Mouse (Mus musculus): ENCODE data around the gene Tm9sf4.

The Tm9sf4 gene

DNA sequence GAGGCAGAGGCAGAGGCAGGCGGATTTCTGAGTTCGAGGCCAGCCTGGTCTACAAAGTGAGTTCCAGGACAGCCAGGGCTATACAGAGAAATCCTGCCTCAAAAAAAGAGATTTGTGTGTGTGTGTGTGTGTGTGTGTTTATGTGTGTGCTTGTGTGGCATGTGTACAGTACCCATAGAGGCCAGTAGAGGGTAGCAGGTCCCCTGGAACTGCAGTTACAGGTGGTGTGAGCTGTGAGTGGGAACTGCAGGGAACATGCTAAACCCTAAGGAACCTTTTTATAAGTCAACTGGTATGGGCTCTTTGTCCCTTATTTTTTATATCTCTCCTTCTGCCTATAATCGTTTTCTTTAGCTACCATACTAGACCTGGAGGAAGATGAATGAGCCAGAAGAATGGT lies 3.8 kb upstream of the Tm9sf4 start:
- DNase-seq (ENCODE audit: low read depth) = no peak

DNA sequence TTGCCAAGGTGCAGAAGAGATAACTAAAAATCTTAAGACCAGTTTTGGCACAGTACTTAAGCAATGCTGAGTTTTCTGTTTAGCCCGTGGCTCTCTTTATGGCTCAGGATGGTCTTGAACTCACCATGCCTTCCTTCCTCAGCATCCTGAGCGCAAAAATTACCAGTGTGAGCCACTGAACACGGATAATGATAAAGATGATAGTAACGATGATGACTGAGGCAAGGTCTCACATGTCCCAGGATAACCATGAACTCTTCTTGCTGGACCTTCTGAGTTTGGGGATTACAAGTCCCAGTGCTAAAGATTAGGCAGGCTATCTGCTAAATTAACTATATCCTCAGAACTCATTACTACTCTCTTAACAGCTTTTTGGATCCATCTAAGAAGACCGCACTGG lies 970 bp upstream of the Tm9sf4 start:
- DNase-seq (ENCODE audit: low read depth) = no peak

DNA sequence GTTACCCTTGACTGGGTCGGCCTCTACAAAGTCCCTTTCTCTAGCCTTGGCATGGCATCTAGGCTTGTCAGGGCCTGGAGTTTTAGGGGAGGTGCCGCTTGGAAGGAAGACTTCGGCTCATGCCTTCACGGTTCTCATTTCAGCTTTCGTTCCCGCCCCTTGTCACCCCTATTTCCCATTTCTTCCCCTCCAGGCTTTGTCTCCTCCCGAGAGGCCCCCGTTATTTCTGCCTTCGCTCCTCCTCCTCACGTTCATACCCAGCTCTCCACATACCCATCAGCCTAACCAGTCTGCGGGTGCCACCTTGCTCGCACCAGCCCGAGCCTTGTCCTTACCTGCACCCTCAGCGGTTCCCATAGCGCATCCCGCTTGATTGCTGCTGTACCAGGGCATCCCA lies 579 bp downstream of the Tm9sf4 start:
- DNase-seq (ENCODE audit: low read depth) = no peak

DNA sequence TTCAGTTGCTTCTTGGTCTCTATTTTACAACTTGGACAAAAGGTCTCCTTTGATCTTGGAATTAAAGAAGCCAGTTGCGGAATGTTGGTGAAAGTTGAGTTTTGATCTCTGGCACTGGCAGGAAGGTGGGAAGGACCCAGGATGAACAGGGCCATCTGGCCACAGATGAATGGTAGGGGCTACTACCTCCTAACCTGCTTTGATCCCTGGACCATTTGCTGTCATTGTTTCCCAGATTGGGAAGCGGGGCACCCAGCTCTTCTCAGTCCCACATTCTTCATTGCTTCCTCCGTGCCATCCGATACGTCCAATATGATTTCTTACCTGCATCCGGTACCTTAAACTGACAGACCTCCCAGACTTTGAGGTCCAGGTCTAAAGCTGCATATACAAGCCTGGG lies 6.0 kb downstream of the Tm9sf4 start:
- no peak for DNase-seq (ENCODE audit: low read depth)

DNA sequence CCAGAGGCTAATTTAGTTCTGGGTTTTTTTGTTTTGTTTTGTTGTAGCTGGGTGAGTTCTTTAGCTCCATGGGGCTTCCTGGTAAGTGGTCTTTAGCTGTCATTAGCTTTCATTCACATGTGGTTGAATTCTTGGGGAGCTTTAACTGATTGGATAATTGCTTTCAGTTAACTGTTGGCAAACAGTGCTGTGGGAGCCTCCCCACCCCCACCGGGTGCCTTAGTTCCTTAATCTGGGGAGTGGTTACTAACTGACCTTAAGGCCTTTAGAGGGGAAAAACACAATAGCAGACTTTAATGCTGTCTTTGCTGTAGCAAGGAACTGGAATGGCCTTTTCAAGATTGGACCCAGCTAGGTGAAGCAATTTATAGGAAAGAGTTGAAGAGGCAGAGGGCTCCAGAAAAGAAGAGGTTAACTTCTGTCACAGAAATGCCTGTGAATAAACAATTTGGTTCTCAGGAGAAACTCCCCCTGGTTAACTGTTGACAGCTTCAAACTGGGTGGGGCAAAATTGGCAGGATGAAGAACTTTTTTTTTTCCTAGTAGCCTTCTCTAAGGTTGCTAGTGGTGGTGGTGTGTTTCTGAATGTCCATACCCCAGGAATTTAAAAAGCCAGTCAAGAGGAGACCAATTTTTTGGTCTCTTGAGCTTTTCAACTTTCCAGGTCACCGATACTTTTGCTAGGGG lies 7.2 kb downstream of the Tm9sf4 start:
- DNase-seq (ENCODE audit: low read depth) = no peak

DNA sequence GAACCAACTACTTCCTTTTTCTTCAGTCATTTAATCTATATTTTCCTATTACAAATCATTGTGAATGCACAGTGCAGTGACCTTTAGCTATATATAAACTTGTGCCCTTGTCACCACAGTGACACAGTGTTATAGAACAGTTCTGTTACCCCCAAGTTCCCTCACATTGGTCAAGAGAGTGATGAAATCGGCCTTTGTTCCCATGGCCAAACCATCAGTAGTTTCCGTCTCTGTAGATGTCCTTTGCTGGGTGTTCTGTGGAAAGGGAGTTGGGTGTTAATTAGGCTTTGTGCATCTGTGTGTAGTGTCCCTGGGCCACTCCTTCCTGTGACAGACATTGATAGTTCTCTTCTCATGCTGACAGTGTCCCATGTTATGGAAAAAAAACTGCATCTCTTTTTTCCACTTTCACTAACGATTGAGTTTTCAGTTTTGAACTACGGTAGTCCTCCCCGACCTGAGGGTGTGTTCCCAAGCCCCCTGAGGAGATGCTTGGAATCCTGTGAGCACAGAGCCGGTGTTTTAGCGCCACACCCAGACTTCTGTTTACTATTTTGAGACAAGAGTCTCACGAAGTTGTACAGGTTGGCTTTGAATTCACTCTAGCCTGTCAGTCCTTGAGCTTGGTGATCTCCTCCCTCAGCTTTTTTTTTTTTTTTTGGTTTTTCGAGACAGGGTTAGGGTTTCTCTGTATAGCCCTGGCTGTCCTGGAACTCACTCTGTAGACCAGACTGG lies 9.6 kb downstream of the Tm9sf4 start:
- no peak for DNase-seq (ENCODE audit: low read depth)

DNA sequence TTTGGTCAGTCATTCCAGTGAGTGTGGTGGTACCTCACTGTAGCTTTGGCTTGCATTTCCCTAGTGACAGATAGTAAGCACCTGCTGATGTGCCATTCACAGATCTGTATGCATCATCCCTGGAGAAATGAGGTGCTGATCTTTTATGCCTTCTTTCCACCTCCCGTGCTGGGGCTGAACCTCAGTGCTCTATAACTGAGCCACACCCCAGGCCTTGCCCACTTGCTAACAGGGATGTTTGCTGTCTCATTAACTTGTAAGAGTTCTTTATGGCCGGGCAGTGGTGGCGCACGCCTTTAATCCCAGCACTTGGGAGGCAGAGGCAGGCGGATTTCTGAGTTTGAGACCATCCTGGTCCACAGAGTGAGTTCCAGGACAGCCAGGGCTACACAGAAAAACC lies 10.9 kb downstream of the Tm9sf4 start:
- DNase-seq (ENCODE audit: low read depth) = no peak

DNA sequence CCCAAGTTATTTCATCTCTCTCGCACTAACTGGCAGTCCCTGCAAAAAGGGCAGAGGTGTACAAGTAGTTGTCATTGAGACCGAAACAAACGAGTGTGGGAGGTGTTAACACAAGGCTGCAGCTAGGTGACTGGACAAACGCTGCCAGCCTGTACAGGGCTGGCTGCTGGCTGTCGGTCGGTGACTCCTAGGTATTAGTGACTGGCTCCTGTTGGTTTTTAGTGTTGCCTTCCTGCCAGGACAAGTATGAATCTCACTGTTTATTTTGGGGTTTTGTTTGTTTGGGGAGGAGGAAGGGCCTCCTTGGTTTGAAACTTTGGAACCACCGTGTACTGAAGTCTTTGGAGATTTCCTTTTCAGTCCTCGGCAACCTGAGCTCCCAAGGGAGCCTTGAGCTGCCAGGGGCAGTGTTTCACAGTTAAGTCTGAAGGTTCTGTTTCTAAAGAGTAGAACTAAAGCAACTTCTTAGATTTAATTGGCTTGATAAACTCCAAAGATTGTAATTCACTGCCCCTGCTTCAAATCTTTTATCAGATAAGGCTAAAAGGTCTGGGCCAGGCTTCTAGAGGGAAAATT lies 15.0 kb downstream of the Tm9sf4 start:
- DNase-seq (ENCODE audit: low read depth) = no peak

DNA sequence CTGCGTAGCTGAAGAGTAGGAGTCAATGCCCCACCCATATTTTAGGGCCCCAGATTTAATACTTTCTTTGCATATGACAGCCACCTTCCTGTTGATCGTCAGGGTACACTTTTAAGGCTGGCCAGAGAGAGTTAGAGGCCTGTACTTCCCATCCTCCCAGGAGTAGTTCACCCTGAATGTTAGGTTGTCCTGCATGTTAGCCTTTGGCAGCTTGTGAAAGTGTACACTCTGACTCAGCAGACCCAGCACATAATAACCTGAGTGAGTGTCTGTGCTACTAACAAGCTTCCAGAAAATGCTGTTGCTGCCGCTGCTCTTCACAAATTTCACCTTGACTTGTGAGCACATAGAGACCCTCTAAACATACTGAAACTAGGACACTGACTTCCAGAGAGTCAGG lies 16.1 kb downstream of the Tm9sf4 start:
- no peak for DNase-seq (ENCODE audit: low read depth)

DNA sequence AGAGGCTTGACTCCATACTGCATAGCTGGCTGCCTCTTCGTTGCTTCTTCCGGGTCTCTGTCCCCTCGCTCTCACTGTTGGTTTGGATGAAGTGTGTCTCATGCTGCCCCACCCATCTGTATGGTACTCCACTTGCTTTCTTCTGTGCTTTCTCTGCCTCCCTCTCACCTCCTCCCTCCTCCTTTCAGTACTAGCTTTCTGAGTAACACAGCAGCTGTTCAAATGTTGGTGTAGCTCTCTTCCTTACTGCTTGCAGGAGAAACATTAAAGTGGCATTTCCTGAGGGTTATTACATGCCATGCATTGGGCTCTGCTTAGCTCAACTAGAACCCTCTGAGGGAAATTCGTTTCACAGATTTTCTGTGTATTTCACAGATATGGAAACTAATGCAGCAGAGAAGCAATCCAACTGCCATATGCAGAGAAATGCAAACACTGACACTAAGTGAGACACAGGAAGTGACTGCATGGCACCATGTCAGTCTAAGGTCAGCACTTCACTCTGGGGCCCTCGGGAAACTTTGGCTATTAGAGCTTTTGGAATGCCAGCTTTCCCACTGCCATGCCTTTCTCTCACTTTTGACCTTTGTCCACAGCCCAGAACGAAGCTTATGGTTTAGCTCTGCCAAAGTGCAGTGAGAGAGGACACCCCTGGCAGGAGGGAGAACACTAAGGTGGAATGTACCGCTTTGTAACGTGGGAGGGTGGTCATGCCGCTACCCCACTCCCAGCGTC lies 18.2 kb downstream of the Tm9sf4 start:
- no peak for DNase-seq (ENCODE audit: low read depth)

DNA sequence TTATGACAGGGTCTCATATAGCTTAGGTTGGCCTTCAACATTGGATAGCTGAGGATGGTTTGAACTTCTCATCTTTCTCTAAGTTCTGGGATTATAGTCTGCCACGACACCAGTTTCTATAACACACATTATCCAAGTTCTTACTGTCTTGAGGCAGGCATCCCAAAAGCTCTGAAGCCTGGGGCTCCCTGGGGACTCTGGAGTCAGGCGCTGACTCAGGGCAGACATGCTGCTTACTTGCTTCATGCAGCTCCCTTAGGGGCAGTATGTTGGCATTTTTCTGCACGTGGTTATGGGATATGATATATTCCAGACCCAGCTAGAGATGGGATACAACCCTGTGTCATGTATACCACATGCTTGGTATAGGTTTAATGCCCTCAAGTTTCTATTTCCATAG lies 18.9 kb downstream of the Tm9sf4 start:
- DNase-seq (ENCODE audit: low read depth) = no peak

DNA sequence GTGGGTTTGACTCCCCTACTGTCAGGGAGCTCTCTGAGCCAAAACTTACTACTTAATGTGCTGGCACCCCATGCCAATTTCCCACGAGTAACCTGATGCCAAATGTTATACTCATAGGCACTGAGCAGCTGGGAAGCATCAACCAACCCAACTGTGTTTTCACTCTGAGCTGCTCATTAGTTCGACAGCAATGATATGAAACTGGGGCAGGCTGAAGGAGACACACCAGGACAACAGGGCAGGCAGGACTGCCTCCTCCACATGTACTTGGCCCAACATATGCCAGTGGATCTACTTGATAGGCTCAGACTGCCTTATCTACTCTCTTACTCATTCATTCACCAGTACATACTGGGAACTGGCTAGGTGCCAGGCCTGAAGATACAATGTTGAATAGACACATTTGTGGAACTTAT lies 25.1 kb downstream of the Tm9sf4 start:
- peak; percentile 48 for DNase-seq (ENCODE audit: low read depth)

DNA sequence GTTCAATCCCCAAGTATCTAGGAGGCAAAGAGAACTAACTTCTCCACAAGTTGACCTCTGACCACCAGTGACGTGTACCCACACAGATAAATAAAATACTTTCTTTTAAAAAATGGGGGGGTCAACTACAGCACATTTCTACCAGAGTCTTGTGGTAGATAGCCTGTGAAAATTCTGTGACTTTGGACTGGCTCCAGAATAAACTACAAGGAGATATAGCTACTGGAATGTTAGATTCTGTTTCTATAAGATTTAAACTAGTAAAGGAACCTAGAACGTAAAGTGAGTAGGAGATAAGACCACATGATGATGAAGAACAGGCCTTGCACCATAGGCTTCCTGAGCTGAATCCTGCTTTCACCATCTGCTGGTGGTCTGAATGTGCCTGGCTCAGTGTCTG lies 26.7 kb downstream of the Tm9sf4 start:
- no peak for DNase-seq (ENCODE audit: low read depth)

DNA sequence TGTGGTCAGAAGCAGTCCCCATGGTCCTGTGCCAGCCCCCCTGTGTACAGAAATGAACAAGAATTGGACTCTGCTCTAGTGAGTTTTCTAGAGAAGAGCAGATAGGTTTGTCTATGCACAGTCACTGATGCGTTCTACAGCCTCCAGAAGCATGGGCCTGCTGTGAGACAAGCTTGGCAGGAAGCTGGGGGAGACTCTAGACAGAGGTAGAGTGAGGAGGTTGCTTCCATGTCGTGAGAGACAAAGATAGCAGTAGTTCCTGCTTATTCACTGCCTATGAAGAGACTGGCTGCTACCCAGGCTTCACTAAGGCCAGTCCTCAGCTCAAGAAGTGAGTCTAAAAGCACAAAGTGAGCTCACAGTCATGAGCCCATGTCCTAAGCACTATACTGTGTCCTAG lies 30.1 kb downstream of the Tm9sf4 start:
- DNase-seq (ENCODE audit: low read depth) = no peak

DNA sequence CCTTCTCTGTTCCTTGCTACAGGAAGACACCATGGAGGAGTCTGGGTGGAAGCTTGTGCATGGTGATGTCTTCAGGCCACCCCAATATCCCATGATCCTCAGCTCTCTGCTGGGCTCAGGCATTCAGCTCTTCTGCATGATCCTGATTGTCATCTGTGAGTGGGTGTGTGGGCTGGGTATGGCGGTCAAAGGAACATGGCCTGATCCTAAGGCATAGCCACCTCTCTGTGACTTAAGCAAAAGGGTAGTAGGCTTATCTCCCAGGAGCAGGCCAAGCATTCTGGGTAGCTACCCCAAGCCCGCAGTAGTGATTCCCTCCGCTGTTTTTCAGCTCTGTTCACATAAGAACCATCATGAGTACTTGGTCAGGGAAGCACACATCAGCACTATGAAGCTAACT lies 33.2 kb downstream of the Tm9sf4 start:
- peak; percentile 31 for DNase-seq (ENCODE audit: low read depth)

DNA sequence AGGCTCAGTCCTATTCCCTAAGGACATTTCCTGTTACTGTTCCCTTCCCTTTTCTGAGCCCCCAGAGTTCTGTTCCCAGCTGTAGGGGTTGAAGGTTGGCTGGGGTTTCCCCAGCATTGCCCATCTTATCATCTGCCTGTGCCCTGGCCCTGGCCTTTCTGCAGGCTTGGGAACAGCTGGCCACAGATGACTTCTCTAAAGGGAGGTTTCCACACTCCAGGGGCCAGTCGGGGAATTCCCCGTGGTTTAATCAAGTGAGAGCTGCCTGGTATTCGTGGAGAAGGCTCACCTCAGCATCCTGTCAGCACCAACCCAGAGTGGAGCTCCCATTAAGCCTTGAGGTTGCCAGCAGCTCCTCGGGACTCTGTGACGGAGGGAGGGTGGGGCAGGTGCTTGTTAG lies 37.4 kb downstream of the Tm9sf4 start:
- no peak for DNase-seq (ENCODE audit: low read depth)

DNA sequence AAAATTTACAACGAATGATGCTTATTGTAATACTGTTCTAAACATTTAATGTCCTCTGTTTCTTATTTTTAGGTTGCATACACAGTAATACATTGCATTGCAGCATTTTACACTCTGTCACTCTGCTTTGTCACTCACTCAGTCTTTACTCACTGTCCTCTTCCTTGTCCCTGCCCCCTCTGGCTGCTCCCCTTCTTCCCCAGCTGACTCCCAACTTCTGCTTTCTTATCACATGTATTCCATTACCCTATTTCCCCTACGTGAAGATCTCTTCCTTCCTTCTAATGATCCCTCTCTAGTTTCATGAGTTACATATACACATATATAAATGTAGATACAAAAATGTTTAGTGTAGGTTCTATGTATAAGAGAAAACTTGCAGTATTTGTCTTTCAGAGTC lies 38.0 kb downstream of the Tm9sf4 start:
- DNase-seq (ENCODE audit: low read depth) = no peak

DNA sequence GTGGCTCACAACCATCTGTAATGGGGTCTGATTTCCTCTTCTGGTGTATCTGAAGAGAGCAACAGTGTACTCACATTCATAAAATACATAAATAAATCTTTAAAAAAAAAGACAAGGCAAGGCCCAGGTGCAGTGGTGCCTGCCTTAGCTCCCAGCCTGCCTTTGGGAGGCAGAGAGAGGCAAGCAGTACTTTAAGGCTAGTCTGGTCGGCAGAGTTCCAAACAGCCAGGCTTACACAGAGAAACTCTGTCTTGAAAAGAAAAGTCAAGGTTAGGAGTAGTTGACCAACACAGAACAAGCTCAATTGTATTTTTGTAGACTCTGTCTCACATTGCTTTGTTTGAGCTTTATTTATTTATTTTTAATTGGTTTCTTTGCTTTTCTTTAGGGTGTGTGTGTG lies 41.7 kb downstream of the Tm9sf4 start:
- no peak for DNase-seq (ENCODE audit: low read depth)

DNA sequence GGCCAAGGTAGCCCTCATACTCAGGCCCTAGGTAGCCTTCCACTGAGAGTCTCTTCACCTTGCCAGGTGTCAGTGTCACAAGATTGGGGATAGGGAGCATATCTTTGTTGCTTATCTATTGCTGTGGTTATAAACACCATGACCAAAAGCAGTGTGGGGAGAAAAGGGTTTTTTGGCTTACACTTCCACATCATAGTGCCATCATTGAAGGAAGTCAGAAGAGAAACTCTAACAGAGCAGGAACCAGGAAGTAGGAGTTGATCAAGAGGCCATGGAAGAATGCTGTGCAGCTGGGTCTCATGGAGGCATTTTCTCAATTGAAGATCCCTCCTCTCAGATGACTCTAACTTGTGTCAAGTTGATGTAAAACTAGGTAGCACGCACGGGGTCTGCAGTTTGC lies 47.0 kb downstream of the Tm9sf4 start:
- DNase-seq (ENCODE audit: low read depth) = no peak

DNA sequence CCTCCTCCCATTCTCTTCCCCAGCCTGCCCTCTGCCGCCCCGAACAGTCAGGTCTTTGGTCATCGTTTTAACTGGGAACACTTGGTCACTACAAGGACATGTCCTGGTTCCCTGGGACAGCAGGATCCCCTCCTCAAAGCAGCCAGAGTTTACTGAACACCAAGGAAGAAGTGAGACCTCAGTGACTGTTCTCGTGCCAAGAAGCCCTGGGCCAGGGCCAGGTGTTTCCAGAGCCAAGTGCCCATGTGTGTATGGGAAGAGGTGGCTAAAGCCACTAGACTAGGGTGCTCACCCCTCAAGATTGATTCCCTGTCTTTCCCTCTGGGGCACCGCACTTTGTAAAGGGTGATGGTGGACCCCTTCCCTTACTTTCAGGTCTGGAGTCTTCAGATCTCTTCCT lies 48.2 kb downstream of the Tm9sf4 start:
- DNase-seq (ENCODE audit: low read depth) = no peak

DNA sequence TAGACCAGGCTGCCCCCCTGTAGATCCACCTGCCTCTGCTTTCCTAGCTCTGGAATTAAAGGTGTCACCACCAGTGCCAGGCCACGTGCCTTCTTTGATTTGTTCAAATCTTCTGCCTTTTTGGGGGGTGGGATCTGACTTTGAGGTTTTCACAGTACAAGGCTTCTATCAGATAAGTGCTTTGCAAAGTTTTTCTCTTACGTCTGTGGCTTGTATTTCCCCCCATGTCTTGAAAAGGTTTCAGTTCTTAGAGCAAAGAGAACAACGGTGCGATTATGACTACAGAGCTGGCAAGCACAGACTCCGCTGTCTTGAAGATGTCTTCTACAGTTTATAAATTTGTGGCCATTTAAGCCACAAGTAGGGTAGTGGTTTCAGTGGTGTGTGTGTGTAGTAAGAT lies 50.3 kb downstream of the Tm9sf4 start:
- no peak for DNase-seq (ENCODE audit: low read depth)

DNA sequence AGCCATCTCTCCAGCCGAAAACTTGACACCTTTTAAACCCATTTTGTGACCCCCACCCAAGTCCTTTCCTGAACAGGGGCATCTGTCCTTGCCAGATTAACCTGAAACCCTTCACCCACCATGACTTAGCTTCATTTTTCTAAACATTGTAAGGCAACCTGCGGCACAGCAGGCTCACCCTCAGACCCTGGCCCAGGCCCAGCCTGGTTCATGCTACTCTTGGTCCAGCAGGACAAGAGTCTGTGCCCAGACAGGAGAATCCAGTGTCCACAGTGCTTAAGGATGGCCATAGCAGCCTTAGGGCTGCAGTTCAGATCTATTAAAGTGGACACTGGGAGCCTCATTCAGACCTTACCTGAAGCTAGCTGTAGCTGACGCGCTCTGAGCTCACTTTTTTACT lies 52.2 kb downstream of the Tm9sf4 start:
- DNase-seq (ENCODE audit: low read depth) = no peak

DNA sequence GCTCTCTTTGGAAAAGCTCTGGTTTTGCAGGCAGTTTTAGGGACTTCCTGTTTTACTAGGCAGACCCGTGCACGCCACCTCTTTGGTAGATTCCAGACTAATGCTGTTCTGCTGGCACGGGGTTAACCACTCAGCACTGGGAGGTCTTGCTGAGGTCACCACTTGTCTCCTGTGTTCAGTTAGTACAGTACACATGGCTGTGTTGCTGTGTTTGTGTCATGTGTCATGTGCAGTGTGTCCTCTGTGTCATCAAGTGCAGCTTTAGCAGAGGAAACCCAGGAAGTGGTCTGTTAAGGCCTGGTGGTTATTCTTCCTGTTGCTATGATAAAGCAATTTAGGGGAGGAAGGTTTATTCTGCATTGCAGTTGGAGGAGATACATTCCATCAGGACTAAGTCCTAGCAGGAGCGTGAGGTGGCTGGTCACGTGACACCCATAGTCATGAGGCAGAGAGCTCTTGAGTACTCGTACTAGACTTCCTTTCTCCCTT lies 53.7 kb downstream of the Tm9sf4 start:
- no peak for DNase-seq (ENCODE audit: low read depth)
